Mouse (Mus musculus) layer of hippocampus, adult 11-12 months (tissue): Measurements from ENCODE around the gene Gm8369.
A peak's percentile ranks its signal among the peaks of the same experiment; 100 is the strongest.
"Not testable (repeated sequence)": the region's sequence is repeated elsewhere in the genome, so short reads cannot be mapped to it uniquely, and the experiment has no call there.

ENCODE experiments used
- DNase-seq: peaks from one replicate; pipeline ENCODE4 v3.0.0; 2022; ENCODE audit warnings: low spot score

Gm8369 gene

GRCm38 (mm10) chr19:11485746-11486145, at the start of gene Gm8369:
Gene Gm8369, plus strand, starts transcription at chr19:11485938.
- DNase-seq: peak; percentile 45

- no peak for DNase-seq
These were observed 42.4 kb upstream of the Gm8369 start, which contains the start of gene Ms4a4b for GRCm38 (mm10) chr19:11443338-11443737. Gene Ms4a4b, plus strand, starts transcription at chr19:11443553.

- DNase-seq: no peak
These were observed 41.8 kb upstream of the Gm8369 start for GRCm38 (mm10) chr19:11443964-11444363.

- DNase-seq: no peak
These were observed 38.5 kb upstream of the Gm8369 start for GRCm38 (mm10) chr19:11447238-11447637.

- not testable (repeated sequence) for DNase-seq
These were observed 26.7 kb upstream of the Gm8369 start for GRCm38 (mm10) chr19:11459041-11459440.

- not testable (repeated sequence) for DNase-seq
These were observed 20.9 kb upstream of the Gm8369 start for GRCm38 (mm10) chr19:11464795-11465194.

GRCm38 (mm10) chr19:11466471-11466870, 19.3 kb upstream of the Gm8369 start:
- no peak for DNase-seq

- DNase-seq: not testable (repeated sequence)
These were observed 17.4 kb upstream of the Gm8369 start for GRCm38 (mm10) chr19:11468361-11468760.

GRCm38 (mm10) chr19:11469215-11469614, 16.5 kb upstream of the Gm8369 start, which contains the start of gene Ms4a6c:
Gene Ms4a6c, plus strand, starts transcription at chr19:11469366.
- not testable (repeated sequence) for DNase-seq

- no peak for DNase-seq
These were observed 6.0 kb upstream of the Gm8369 start for GRCm38 (mm10) chr19:11479714-11480113.

- no peak for DNase-seq
These were observed 3.1 kb upstream of the Gm8369 start for GRCm38 (mm10) chr19:11482684-11483083.

- DNase-seq: no peak
These were observed 1.8 kb upstream of the Gm8369 start for GRCm38 (mm10) chr19:11483941-11484340.

- no peak for DNase-seq
These were observed 1.4 kb upstream of the Gm8369 start for GRCm38 (mm10) chr19:11484388-11484787.

GRCm38 (mm10) chr19:11485266-11485665, 472 bp upstream of the Gm8369 start:
- DNase-seq: no peak

- no peak for DNase-seq
These were observed 861 bp downstream of the Gm8369 start for GRCm38 (mm10) chr19:11486599-11486998.

GRCm38 (mm10) chr19:11491406-11492189, 5.9 kb downstream of the Gm8369 start:
- no peak for DNase-seq

- no peak for DNase-seq
These were observed 6.9 kb downstream of the Gm8369 start for GRCm38 (mm10) chr19:11492671-11493070.

- no peak for DNase-seq
These were observed 8.8 kb downstream of the Gm8369 start for GRCm38 (mm10) chr19:11494519-11494918.

- no peak for DNase-seq
These were observed 10.6 kb downstream of the Gm8369 start for GRCm38 (mm10) chr19:11496361-11496760.

- not testable (repeated sequence) for DNase-seq
These were observed 11.6 kb downstream of the Gm8369 start for GRCm38 (mm10) chr19:11497300-11497699.

GRCm38 (mm10) chr19:11500796-11501195, 15.1 kb downstream of the Gm8369 start:
- DNase-seq: no peak

GRCm38 (mm10) chr19:11501326-11501725, 15.6 kb downstream of the Gm8369 start:
- DNase-seq: no peak

- no peak for DNase-seq
These were observed 19.1 kb downstream of the Gm8369 start for GRCm38 (mm10) chr19:11504857-11505256.

GRCm38 (mm10) chr19:11513458-11513857, 27.7 kb downstream of the Gm8369 start:
- no peak for DNase-seq
